Mouse (Mus musculus): ENCODE results near the gene Ppp2r3c.
"Not testable (repeated sequence)": the region's sequence is repeated elsewhere in the genome, so short reads cannot be mapped to it uniquely, and the experiment has no call there.

Ppp2r3c gene

DNA sequence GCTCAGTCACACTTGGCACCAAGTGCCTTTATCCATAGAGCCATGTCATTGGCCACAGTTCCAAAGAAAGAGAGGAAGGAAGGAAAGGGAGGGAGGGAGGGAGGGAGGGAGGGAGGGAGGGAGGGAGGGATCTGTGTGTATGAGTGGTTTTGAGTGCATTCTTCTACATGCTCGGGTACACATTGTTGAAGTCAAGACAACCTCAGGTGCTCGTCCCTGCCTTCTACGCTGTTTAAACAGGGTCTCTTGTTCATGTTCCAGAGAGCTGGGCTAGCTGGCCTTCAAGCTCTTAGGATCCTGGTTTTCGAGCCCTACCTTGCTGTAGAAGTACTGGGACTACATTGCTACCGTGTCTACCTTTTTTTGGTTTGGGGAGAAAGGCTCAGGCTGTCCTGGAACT, 39.4 kb downstream of the Ppp2r3c start:
- DNase-seq = not testable (repeated sequence)

DNA sequence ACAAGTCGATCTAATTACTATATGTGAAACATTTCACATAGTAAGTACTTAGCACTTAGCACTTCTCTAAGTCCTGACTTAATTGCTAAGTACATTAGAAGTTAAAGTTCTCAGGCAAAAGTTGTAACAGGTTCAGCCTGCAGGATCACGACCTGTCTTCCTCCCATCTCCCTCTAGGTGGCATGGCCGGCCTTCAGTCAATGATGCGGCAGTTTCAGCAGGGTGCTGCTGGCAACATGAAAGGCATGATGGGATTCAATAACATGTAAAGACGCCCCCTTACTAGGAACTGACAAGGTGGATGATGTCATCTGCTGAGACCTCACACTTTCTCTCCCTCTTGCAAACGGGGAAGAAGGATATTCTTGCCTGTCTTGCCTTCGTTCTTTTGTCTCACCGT, 40.8 kb downstream of the Ppp2r3c start:
- not testable (repeated sequence) for DNase-seq

DNA sequence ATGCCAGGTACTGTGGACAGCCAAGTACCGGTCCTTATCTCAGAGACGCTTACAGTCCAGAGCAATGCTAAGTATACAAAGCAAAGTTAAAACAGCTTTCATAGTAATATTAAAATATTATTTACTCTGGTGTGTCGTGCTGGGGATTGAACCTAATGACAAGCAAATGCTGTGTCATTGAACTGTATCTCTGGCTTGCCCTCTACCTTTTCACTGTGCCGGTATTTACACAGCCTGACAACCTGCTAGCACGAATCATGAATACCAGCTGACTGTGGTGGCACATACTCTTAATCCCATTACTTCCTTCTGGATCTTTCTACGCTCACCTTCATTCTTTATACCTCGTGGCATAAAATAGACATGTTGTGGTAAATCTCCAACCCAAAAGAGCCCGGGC, 60.6 kb downstream of the Ppp2r3c start:
- not testable (repeated sequence) for DNase-seq

DNA sequence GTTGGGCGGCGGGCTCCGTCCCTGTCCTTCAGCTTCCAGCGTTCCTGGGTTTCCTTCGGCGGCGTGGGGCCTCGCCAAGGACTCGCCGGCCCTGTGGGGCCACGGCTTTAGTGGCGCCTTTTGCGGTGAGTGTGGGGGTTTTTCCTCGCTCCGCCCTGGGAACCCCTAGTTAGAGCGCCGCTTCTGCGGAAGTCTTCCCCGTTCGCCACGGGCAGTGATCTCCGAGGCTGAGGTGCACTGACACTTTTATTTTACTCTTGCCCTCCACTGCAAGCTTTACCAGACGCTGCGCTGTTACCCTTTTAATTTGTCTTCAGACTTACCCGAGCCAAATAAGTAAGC, 72.3 kb downstream of the Ppp2r3c start:
- not testable (repeated sequence) for DNase-seq

DNA sequence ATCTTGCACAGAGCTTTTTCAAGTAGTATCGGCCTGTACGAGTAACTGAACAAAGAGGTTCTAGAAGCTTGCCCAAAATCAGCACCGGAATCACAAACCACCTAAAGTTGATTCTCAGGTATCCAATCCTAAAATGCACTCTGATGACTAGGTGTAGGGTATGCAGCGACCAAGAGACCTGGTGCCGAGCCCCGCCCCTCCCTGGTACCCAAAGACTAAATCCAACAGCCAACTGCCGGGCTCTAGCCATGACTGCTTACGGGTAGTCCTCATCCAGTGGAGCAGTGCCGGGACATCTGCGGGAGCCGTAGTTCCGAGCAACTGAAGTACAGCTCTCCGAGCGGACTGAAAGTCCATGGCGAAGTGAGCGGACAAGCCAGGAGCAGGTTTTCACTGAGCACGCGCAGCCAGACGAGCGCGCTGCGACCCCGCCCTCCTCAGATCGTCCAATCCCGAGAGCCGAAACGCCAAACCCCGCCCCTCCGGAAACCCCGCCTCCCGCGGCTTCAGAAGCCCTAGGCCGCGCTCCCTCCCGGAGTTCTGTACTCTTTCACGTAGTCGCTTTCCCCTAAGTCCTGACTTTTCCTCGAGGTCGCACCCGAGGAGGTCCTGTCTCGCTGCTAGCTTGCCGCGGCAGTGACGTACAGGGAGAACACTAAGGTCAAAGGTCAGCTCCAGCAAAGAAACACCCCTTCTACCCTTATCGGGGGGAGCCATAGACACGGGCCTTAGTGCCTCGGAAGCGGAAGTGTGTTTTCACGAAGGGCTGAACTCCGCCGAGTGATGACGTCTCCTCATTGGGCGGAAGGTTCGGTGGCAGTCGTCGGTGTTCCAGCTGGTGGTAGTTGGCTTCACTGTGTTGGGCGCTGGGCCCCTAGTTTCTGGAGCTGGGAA, 72.9 kb downstream of the Ppp2r3c start, which contains the start of gene Srp54c:
TSS of gene Srp54c (plus strand) at position 543 of the 894 bp plus-strand sequence.
- DNase-seq = not testable (repeated sequence)
